Mouse (Mus musculus): ENCODE measurements around the gene Tmbim6.
A peak's percentile ranks its signal among the peaks of the same experiment; 100 is the strongest.

The Tmbim6 gene

GRCm38 (mm10) chr15:99392486-99393385 lies at the start of gene Tmbim6:
TSS of gene Tmbim6 (plus strand) at chr15:99392882.
- DNase-seq (ENCODE audit: low read depth, low spot score): peak; percentile 100

- peak; percentile 78 for DNase-seq (ENCODE audit: low read depth, low spot score)
These were observed 49.1 kb upstream of the Tmbim6 start for GRCm38 (mm10) chr15:99343414-99344147.

- DNase-seq (ENCODE audit: low read depth, low spot score): no peak
These were observed 48.4 kb upstream of the Tmbim6 start for GRCm38 (mm10) chr15:99344148-99344870.

- DNase-seq (ENCODE audit: low read depth, low spot score): no peak
These were observed 47.7 kb upstream of the Tmbim6 start for GRCm38 (mm10) chr15:99344961-99345360.

GRCm38 (mm10) chr15:99351610-99352009 lies 41.1 kb upstream of the Tmbim6 start:
- no peak for DNase-seq (ENCODE audit: low read depth, low spot score)

- no peak for DNase-seq (ENCODE audit: low read depth, low spot score)
These were observed 40.4 kb upstream of the Tmbim6 start for GRCm38 (mm10) chr15:99352306-99352705.

GRCm38 (mm10) chr15:99355660-99356059 lies 37.0 kb upstream of the Tmbim6 start:
- DNase-seq (ENCODE audit: low read depth, low spot score): no peak

- no peak for DNase-seq (ENCODE audit: low read depth, low spot score)
These were observed 36.2 kb upstream of the Tmbim6 start for GRCm38 (mm10) chr15:99356462-99356861.

- DNase-seq (ENCODE audit: low read depth, low spot score): no peak
These were observed 33.7 kb upstream of the Tmbim6 start for GRCm38 (mm10) chr15:99358952-99359351.

GRCm38 (mm10) chr15:99364022-99364530 lies 28.6 kb upstream of the Tmbim6 start:
- DNase-seq (ENCODE audit: low read depth, low spot score): no peak

- DNase-seq (ENCODE audit: low read depth, low spot score): no peak
These were observed 27.8 kb upstream of the Tmbim6 start for GRCm38 (mm10) chr15:99364921-99365320.

- DNase-seq (ENCODE audit: low read depth, low spot score): no peak
These were observed 24.0 kb upstream of the Tmbim6 start for GRCm38 (mm10) chr15:99368583-99369266.

- DNase-seq (ENCODE audit: low read depth, low spot score): no peak
These were observed 23.1 kb upstream of the Tmbim6 start for GRCm38 (mm10) chr15:99369391-99370171.

GRCm38 (mm10) chr15:99370259-99370691 lies 22.4 kb upstream of the Tmbim6 start, which contains the start of gene Fmnl3:
TSS of gene Fmnl3 (minus strand) at chr15:99370482.
- DNase-seq (ENCODE audit: low read depth, low spot score): peak; percentile 62

- DNase-seq (ENCODE audit: low read depth, low spot score): no peak
These were observed 20.9 kb upstream of the Tmbim6 start for GRCm38 (mm10) chr15:99371526-99372340.

- no peak for DNase-seq (ENCODE audit: low read depth, low spot score)
These were observed 19.9 kb upstream of the Tmbim6 start for GRCm38 (mm10) chr15:99372761-99373160.

GRCm38 (mm10) chr15:99375036-99375435 lies 17.6 kb upstream of the Tmbim6 start:
- no peak for DNase-seq (ENCODE audit: low read depth, low spot score)

GRCm38 (mm10) chr15:99375581-99375980 lies 17.1 kb upstream of the Tmbim6 start:
- DNase-seq (ENCODE audit: low read depth, low spot score): no peak

GRCm38 (mm10) chr15:99376240-99376639 lies 16.4 kb upstream of the Tmbim6 start:
- no peak for DNase-seq (ENCODE audit: low read depth, low spot score)

Data from telencephalon, adult 2 months (tissue).